Mouse (Mus musculus): ENCODE results near the gene Setd1b. TPM values are rescaled to one million over a fixed set of nuclear protein-coding genes. Genes with fewer than 3 reads are reported as not detected.

Setd1b gene
- polyA plus RNA-seq, 1 experiment from 2014 or later: 12.5 TPM

DNA sequence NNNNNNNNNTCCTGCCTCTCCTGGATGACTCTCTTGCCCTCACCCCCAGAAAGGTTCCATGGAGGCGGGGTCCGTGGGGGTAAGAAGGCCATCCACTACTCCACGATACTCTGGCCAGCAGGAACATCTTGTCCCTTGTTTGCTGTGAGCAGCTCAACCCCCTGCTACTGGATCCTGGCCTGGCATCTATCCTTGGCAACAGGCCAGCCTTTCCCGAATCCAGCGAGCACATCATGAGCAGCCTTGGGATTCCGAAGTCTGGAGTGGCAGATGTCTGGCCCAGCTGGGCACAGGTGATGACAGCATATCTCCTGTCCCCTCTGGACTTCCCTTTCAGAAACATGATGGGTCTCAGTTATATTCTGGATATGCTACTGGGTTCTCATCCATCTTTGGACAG, 44.0 kb downstream of the Setd1b start:
- H3K4me2 ChIP-seq (ENCODE audit: low read length): no peak overlapping the region
- no peak overlapping the region for H3K27ac ChIP-seq (ENCODE audit: low read length)
- H3K27me3 ChIP-seq (replicated peaks; ENCODE audit: control insufficient read depth, insufficient read depth, low read length): no peaks in the 10 kb centered on the region
- no peaks in the 10 kb centered on the region for H3K36me3 ChIP-seq (ENCODE audit: control insufficient read depth, insufficient read depth)
- WGBS: 55% methylated on average over 6 of the region's 6 CpGs
- no peak overlapping the region for H3K9ac ChIP-seq (replicated peaks; ENCODE audit: low read depth, low read length)
- H3K4me1 ChIP-seq (replicated peaks; ENCODE audit: control insufficient read depth, insufficient read depth, low read length): peaks cover 6% of the 10 kb centered on the region; the same call in 1 of the 2 replicates
- H3K9me3 ChIP-seq (ENCODE audit: control insufficient read depth, low read length): no peaks in the 10 kb centered on the region
- ATAC-seq: no peak
- no peak overlapping the region for H3K4me3 ChIP-seq (replicated peaks; ENCODE audit: low read length)

DNA sequence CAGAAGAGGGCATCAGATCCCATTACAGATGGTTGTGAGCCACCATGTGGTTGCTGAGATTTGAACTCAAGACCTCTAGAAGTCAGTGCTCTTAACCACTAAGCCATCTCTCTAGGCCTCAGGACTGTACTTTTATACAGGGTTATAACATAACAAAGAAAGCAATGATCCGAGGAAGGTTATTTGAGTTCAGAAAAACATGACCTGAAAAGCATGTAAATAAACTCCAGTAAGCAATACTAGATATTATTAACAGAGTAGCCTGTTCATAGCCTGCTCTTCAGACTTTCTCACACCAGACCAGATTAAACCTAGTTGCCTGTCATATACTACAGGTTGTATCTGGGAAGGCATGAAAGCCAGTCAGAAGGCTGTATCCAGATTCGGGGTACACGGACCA, 45.3 kb downstream of the Setd1b start:
- Histone ChIP-seq H3K4me3 (replicated peaks; ENCODE audit: low read length) (no peak overlapping the region), H3K4me1 (replicated peaks; ENCODE audit: control insufficient read depth, insufficient read depth, low read length) (peaks cover 6% of the 10 kb centered on the region; the same call in 1 of the 2 replicates), H3K27me3 (replicated peaks; ENCODE audit: control insufficient read depth, insufficient read depth, low read length) (no peaks in the 10 kb centered on the region), H3K4me2 (ENCODE audit: low read length) (no peak overlapping the region), H3K9ac (replicated peaks; ENCODE audit: low read depth, low read length) (no peak overlapping the region), H3K27ac (ENCODE audit: low read length) (no peak overlapping the region), H3K9me3 (ENCODE audit: control insufficient read depth, low read length) (no peaks in the 10 kb centered on the region), H3K36me3 (ENCODE audit: control insufficient read depth, insufficient read depth) (no peaks in the 10 kb centered on the region)
- 93% methylated on average over 3 of the region's 3 CpGs for WGBS
- no peak for ATAC-seq

DNA sequence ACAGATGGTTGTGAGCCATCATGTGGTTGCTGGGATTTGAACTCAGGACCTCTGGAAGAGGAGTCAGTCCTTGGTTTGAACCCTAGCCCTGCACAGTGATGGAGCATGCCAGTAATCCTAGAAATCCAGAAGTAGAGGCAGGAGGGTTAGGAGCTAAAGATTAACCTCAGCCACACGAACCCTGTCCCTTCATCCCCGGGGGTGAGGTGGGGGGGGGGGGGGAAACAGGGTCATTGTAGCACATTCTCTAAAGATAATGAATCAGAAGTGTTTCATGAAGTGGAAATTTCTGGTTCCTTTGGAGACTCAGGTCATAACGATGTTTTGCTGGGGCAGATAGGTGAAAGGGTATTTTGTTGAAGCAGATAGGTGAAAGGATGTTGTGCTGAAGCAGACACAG, 48.9 kb downstream of the Setd1b start:
- Histone ChIP-seq H3K4me1 (replicated peaks; ENCODE audit: control insufficient read depth, insufficient read depth, low read length) (peaks cover 2% of the 10 kb centered on the region; the same call in 1 of the 2 replicates), H3K9me3 (ENCODE audit: control insufficient read depth, low read length) (no peaks in the 10 kb centered on the region), H3K9ac (replicated peaks; ENCODE audit: low read depth, low read length) (no peak overlapping the region), H3K4me3 (replicated peaks; ENCODE audit: low read length) (no peak overlapping the region), H3K27me3 (replicated peaks; ENCODE audit: control insufficient read depth, insufficient read depth, low read length) (no peaks in the 10 kb centered on the region), H3K4me2 (ENCODE audit: low read length) (no peak overlapping the region), H3K36me3 (ENCODE audit: control insufficient read depth, insufficient read depth) (no peaks in the 10 kb centered on the region), H3K27ac (ENCODE audit: low read length) (no peak overlapping the region)
- no peak for ATAC-seq
- WGBS: 68% methylated on average over 3 of the region's 3 CpGs

DNA sequence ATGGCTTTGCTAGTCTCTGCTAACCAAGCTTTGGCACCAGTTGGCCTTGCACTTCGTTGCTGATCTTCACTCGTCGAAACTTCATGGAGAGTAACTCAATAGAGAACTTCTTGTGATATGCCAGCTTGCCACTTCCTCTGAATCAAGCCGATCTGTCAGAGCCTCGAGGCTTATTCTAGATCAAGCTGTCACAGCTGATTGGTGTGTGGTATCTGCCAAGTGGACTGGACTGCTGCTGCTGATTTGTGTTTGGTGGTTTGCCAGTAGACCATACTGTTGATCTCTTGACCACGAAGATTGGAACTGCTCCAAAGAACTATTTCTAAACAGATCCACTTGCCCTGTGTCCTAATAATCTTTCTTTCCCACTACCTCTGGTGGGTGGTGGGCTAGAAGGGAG, 49.4 kb downstream of the Setd1b start:
- no peak for ATAC-seq
- no peak overlapping the region for H3K4me3 ChIP-seq (replicated peaks; ENCODE audit: low read length)
- 80% methylated on average over 6 of the region's 6 CpGs for WGBS
- H3K27ac ChIP-seq (ENCODE audit: low read length): no peak overlapping the region
- no peaks in the 10 kb centered on the region for H3K36me3 ChIP-seq (ENCODE audit: control insufficient read depth, insufficient read depth)
- H3K4me2 ChIP-seq (ENCODE audit: low read length): no peak overlapping the region
- H3K27me3 ChIP-seq (replicated peaks; ENCODE audit: control insufficient read depth, insufficient read depth, low read length): no peaks in the 10 kb centered on the region
- H3K9ac ChIP-seq (replicated peaks; ENCODE audit: low read depth, low read length): no peak overlapping the region
- H3K9me3 ChIP-seq (ENCODE audit: control insufficient read depth, low read length): no peaks in the 10 kb centered on the region
- no peaks in the 10 kb centered on the region for H3K4me1 ChIP-seq (replicated peaks; ENCODE audit: control insufficient read depth, insufficient read depth, low read length)

DNA sequence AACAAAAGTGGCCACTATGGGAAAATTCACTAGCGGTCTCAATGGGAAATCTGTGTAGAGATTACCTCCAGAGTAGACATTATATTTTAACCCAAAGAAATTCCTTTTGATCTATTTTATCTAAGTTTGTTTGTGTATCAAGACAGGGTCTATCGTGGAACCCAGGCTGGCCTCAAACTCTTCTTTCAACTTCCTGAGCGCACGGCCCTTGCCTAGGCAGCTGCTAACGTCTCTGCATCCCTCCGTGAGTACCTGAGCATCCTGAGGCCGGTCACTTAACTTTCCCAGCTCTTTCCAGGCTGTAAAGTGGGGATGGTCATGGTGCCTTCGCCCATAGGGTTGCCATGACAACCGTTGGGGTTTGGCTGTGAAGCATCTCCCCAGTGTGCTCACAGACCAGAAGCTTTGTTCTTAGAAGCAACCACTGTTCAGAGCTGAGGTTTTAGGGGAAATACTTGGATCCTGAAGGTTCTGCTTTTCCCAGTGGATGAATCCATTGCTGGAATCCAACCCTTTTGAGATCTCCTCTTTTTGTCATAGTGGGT, 50.7 kb downstream of the Setd1b start:
- Histone ChIP-seq H3K4me3 (replicated peaks; ENCODE audit: low read length) (no peak overlapping the region), H3K27me3 (replicated peaks; ENCODE audit: control insufficient read depth, insufficient read depth, low read length) (no peaks in the 10 kb centered on the region), H3K4me1 (replicated peaks; ENCODE audit: control insufficient read depth, insufficient read depth, low read length) (no peaks in the 10 kb centered on the region), H3K27ac (ENCODE audit: low read length) (no peak overlapping the region), H3K4me2 (ENCODE audit: low read length) (no peak overlapping the region), H3K36me3 (ENCODE audit: control insufficient read depth, insufficient read depth) (no peaks in the 10 kb centered on the region), H3K9ac (replicated peaks; ENCODE audit: low read depth, low read length) (no peak overlapping the region), H3K9me3 (ENCODE audit: control insufficient read depth, low read length) (no peaks in the 10 kb centered on the region)
- WGBS: 61% methylated on average over 9 of the region's 9 CpGs
- no peak for ATAC-seq

DNA sequence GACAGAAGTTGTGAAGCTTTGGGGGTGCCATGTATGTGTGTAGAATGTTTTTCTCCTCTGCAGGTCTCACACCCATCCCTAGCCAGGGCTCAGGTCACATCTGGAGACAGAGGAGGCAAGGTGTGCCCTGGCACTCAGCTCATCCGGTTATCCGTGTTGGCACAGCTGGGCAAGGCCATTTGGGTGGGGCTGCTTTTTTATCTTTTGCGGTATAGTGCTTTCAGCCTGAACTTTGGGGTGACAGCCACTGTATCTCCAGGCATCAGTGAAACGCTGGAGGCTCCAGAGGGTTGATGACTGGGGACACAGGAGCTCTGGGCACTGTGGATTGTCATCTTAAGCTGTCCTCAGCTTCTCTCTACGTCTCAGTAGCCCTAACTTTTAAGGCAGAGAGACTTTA, 51.4 kb downstream of the Setd1b start:
- 87% methylated on average over 5 of the region's 5 CpGs for WGBS
- Histone ChIP-seq H3K4me1 (replicated peaks; ENCODE audit: control insufficient read depth, insufficient read depth, low read length) (no peaks in the 10 kb centered on the region), H3K36me3 (ENCODE audit: control insufficient read depth, insufficient read depth) (no peaks in the 10 kb centered on the region), H3K27ac (ENCODE audit: low read length) (no peak overlapping the region), H3K27me3 (replicated peaks; ENCODE audit: control insufficient read depth, insufficient read depth, low read length) (no peaks in the 10 kb centered on the region), H3K9ac (replicated peaks; ENCODE audit: low read depth, low read length) (no peak overlapping the region), H3K4me3 (replicated peaks; ENCODE audit: low read length) (no peak overlapping the region), H3K4me2 (ENCODE audit: low read length) (no peak overlapping the region), H3K9me3 (ENCODE audit: control insufficient read depth, low read length) (no peaks in the 10 kb centered on the region)
- ATAC-seq: no peak

DNA sequence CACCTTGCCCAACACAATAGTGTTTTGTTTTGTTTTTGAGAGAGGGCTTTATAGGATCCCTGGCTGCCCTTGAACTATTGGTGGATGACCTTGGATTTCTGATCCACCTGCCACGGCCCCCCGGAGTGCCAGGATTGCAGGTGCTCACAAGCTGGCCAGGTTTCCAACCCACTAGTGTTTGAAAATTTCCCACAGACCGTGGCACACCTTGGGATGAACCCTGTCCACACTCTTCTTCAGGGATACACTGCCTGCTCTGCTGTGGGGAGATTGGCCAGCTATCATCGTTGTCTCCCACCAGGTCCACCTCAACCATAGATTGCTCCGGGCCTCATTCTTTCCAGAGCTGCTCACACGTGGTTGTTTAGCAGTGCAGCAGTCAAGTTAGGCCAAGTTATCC, 52.9 kb downstream of the Setd1b start:
- ATAC-seq: no peak
- H3K9ac ChIP-seq (replicated peaks; ENCODE audit: low read depth, low read length): no peak overlapping the region
- H3K4me2 ChIP-seq (ENCODE audit: low read length): no peak overlapping the region
- no peaks in the 10 kb centered on the region for H3K4me1 ChIP-seq (replicated peaks; ENCODE audit: control insufficient read depth, insufficient read depth, low read length)
- no peak overlapping the region for H3K4me3 ChIP-seq (replicated peaks; ENCODE audit: low read length)
- H3K27me3 ChIP-seq (replicated peaks; ENCODE audit: control insufficient read depth, insufficient read depth, low read length): no peaks in the 10 kb centered on the region
- H3K27ac ChIP-seq (ENCODE audit: low read length): no peak overlapping the region
- no peaks in the 10 kb centered on the region for H3K9me3 ChIP-seq (ENCODE audit: control insufficient read depth, low read length)
- WGBS: 93% methylated on average over 6 of the region's 6 CpGs
- H3K36me3 ChIP-seq (ENCODE audit: control insufficient read depth, insufficient read depth): no peaks in the 10 kb centered on the region

DNA sequence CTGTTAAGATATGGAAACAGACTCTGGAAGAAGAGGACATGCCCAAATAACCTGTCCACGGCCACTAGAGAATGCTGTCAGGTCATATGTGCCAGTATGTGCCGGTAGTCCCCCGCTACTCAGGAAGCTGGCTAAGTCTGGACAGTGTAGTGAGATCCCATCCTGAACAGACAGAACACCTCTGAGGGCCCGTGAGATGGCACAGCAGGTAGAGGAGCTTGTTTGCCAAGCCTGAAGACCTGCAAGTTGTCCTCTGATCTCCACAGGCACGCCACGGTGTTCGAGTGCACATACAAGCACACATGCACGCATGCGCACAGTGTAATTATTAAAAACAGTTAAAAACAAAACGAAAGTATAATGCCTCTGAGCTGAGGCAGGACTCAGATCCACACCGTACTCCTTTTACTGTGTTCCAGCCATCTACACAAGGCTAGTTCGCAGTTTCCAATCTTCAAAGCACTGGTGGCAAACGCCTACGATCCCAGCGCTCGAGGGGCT, 53.6 kb downstream of the Setd1b start:
- 90% methylated on average over 16 of the region's 16 CpGs for WGBS
- no peaks in the 10 kb centered on the region for H3K27me3 ChIP-seq (replicated peaks; ENCODE audit: control insufficient read depth, insufficient read depth, low read length)
- H3K9ac ChIP-seq (replicated peaks; ENCODE audit: low read depth, low read length): no peak overlapping the region
- H3K4me1 ChIP-seq (replicated peaks; ENCODE audit: control insufficient read depth, insufficient read depth, low read length): no peaks in the 10 kb centered on the region
- no peaks in the 10 kb centered on the region for H3K36me3 ChIP-seq (ENCODE audit: control insufficient read depth, insufficient read depth)
- H3K9me3 ChIP-seq (ENCODE audit: control insufficient read depth, low read length): no peaks in the 10 kb centered on the region
- ATAC-seq: no peak
- no peak overlapping the region for H3K27ac ChIP-seq (ENCODE audit: low read length)
- no peak overlapping the region for H3K4me2 ChIP-seq (ENCODE audit: low read length)
- no peak overlapping the region for H3K4me3 ChIP-seq (replicated peaks; ENCODE audit: low read length)

DNA sequence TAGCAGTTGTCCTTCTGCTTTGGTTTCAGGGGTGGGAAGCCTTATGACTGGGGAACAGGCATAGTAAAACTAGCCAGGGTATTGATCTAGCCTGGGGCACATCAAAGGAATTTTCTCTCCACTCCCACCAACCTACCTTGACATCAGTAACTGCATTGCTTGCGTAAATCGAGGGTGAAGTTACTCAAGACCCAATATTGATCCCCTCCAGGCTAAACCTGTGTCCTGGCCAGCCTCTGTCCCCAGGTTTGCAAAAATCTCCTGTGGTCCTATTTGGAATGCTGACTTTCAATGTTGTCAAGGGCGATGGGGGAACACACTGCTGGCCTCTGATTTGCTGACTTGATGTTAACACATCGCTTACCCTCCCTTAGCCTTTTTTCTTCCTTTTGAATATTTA, 54.8 kb downstream of the Setd1b start:
- H3K27ac ChIP-seq (ENCODE audit: low read length): no peak overlapping the region
- no peaks in the 10 kb centered on the region for H3K36me3 ChIP-seq (ENCODE audit: control insufficient read depth, insufficient read depth)
- H3K9me3 ChIP-seq (ENCODE audit: control insufficient read depth, low read length): no peaks in the 10 kb centered on the region
- ATAC-seq: no peak
- H3K9ac ChIP-seq (replicated peaks; ENCODE audit: low read depth, low read length): no peak overlapping the region
- H3K4me3 ChIP-seq (replicated peaks; ENCODE audit: low read length): no peak overlapping the region
- no peak overlapping the region for H3K4me2 ChIP-seq (ENCODE audit: low read length)
- H3K4me1 ChIP-seq (replicated peaks; ENCODE audit: control insufficient read depth, insufficient read depth, low read length): no peaks in the 10 kb centered on the region
- no peaks in the 10 kb centered on the region for H3K27me3 ChIP-seq (replicated peaks; ENCODE audit: control insufficient read depth, insufficient read depth, low read length)
- 72% methylated on average over 4 of the region's 4 CpGs for WGBS

DNA sequence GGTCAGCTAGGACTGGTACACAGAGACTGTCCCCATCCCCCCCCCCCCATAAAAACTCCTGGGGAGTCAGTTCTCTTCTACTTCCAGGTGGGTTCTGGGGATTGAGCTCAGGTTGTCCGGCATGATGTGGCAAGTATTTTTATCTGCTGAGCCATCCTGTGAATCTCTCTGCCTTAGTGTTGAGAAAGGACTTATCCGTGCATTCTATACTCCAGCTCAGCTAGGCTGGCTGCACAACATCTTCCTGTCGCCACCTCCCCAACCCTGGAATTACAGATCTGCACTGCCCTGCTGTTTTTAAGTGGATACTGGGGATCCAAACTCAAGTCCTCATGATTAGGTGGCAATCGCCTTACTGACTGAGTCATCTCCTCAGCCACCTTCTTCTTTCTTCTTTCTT, 56.5 kb downstream of the Setd1b start:
- H3K4me3 ChIP-seq (replicated peaks; ENCODE audit: low read length): no peak overlapping the region
- no peaks in the 10 kb centered on the region for H3K4me1 ChIP-seq (replicated peaks; ENCODE audit: control insufficient read depth, insufficient read depth, low read length)
- no peak overlapping the region for H3K9ac ChIP-seq (replicated peaks; ENCODE audit: low read depth, low read length)
- WGBS: 92% methylated on average over 4 of the region's 4 CpGs
- no peaks in the 10 kb centered on the region for H3K36me3 ChIP-seq (ENCODE audit: control insufficient read depth, insufficient read depth)
- H3K27ac ChIP-seq (ENCODE audit: low read length): no peak overlapping the region
- no peak for ATAC-seq
- H3K9me3 ChIP-seq (ENCODE audit: control insufficient read depth, low read length): no peaks in the 10 kb centered on the region
- H3K4me2 ChIP-seq (ENCODE audit: low read length): no peak overlapping the region
- H3K27me3 ChIP-seq (replicated peaks; ENCODE audit: control insufficient read depth, insufficient read depth, low read length): no peaks in the 10 kb centered on the region

Data from forebrain, embryonic 16.5 days (tissue).